Mouse (Mus musculus): ENCODE data around the gene Gcn1l1. TPM values are rescaled to one million over a fixed set of nuclear protein-coding genes. Genes with fewer than 3 reads are reported as not detected.
"Not testable (repeated sequence)": the region's sequence is repeated elsewhere in the genome, so short reads cannot be mapped to it uniquely, and the experiment has no call there.

Gene Gcn1l1
- total RNA-seq, 1 experiment from 2014 or later, result 76.6 TPM

GRCm38 (mm10) chr5:115559237-115560101 lies 5.6 kb upstream of the Gcn1l1 start, which contains the start of gene Rplp0:
Gene Rplp0, plus strand, starts transcription at chr5:115559467.
- peak; percentile 99 for DNase-seq

DNA sequence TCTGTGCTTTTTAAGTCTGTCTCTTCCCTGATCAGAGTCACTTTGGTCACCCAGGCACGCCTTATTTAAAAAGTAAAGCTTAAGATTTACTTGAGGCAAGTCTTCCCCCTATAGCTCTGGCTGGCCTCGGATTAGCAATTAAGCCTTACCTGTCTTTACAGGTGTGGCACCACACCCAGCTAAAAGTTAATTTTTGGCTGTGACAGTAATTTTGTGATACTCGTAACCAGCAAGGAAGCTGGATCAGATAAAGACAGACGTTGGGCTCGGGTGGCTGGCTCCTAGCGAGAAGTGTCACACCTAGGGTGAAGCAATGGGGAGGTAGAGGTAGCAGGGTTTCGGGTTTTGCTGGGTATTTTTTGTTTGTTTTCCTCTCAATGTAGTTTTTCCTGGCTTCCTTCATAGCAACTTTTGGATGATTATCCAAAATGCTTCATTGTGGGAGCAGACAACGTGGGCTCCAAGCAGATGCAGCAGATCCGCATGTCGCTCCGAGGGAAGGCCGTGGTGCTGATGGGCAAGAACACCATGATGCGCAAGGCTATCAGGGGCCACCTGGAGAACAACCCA lies 4.6 kb upstream of the Gcn1l1 start:
- no peak for DNase-seq

DNA sequence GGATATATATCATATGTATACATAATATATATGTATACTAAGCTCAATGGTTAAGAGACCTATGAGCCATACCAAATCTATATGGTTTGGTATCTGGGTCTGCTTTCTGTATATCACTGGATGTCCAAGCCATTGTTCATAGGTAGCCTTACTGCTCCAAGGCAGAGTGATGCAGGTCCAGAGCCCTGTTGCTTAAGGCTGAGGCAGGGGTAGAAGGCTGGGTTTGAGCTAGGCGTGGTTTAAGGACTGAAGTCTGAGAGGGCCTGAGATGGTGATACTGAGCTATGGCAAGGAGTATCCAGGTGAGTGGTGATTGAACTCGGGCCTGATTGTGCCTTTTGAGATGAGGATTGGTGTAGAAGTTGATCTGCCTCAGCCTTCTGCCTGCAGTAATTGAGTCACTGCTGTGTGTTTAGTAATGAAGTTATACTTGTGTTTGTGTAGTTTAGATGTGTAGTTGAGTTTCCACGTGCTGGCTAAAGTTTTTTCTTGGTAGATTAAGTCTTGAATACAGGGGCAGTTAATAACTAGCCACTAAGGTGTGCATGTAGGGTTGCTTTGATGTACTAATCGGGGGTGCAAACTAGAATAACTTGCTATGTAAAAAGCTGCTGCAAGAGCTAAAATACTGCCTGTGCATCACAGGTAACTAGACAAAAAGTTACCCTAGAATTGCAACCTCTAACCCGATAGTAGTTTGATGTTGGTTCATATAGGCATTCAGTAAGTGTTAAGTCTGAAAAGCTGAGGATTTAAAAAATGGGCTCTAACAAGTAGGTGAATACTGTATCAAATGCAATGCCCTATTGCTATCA lies 1.1 kb upstream of the Gcn1l1 start:
- no peak for DNase-seq

DNA sequence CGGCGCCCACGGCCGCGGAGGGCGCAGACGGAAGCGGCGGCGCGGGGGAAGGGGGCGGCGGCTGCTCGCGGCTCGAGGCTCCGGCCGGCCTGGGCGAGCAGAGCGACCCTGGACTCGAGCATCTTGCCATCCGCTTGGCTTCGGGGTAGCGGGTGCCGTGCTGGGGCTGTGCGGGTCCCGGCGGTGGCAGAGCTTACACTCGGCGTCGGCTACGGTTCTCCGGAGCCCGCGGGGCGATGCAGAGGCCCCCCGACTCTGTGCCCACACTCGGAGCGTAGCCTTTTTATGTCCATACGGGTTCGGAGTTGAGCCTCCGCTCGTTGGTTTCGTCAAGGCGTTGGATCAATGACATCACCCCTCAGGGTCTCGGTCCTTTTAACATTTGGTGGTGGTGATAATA lies 349 bp downstream of the Gcn1l1 start:
- DNase-seq, result no peak

DNA sequence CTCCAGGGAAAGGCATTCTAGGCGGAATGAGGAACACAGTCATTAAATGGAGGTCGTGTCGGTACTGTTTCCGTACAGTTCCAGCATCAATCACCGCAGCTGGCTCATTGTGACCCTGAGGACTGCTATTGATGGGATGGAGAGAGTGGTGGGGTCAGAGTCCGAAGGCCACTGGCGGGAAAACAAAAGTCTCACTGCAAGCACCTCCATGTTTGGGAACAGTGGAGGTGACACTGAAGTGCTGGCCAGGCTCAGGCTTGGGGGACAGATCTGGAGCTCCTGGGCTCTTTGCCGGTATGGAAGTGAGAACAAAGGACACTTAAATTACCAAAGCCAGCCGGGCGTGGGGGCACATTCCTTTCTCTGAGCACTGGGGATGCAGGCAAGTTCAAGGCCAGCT lies 3.6 kb downstream of the Gcn1l1 start:
- no peak for DNase-seq

DNA sequence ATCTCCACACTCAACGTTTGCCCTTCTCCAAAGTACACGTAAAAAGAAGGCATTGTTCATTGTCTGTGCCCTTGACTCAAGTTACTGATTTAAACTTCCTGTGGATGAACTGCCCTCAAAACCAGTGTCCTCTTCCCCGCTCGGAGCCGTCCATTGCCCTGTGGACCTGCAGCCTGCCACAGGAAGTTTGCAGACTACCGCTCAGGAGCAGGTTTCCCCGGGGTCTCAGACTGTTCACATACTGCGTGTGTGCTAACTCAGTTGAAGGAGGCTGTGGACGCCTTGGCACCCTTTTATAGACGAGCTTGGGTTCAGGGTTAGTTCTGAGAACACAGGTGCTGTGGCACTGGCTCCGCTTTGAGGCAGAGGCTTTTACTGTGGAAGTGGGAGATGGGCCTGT lies 4.3 kb downstream of the Gcn1l1 start:
- no peak for DNase-seq

- no peak for DNase-seq
Measured at GRCm38 (mm10) chr5:115569721-115570120, 4.7 kb downstream of the Gcn1l1 start.

GRCm38 (mm10) chr5:115571086-115571485 lies 6.0 kb downstream of the Gcn1l1 start:
- no peak for DNase-seq

DNA sequence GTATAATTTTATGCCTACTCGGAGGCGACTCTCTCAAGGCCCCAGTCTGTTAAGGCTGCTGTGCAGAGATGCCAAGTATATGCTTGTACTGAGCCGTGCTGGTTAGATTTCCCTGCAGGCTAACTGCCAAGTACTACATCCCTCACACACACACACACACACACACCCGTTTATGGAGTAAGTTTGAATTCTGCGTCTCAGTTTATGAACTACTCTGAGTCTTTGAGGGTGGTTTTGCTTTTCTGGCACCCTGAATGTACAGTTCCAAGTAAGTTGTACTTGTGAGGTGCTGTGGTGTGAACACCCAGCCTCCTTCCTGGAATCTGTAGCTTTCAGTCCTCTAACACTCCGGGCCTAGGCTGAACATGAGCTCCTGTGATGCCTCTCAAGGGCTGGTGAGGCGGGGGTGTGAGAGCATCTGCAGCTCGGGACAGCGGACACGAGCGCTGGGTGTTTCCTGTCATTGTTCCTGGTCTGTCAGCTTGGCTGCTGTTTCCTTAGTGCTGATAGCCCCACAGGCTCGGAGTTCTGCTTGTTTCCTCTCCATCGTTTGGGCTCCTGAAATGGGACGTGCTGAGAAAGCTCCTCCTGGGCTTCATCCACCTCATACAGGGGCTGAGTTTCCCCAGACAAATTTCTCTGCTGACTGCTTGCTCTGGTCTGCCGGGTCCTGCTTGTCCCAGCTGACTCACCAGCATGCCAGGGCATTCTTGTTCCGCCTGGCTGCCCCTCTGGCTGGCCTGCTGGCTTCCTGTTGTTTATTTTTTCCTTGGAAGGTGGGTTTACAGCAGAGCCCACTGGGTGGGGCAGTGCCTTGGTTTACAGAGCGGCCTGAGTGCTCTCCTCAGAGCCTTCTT lies 7.9 kb downstream of the Gcn1l1 start:
- DNase-seq, result no peak

GRCm38 (mm10) chr5:115574992-115575391 lies 9.9 kb downstream of the Gcn1l1 start:
- peak; percentile 45 for DNase-seq

DNA sequence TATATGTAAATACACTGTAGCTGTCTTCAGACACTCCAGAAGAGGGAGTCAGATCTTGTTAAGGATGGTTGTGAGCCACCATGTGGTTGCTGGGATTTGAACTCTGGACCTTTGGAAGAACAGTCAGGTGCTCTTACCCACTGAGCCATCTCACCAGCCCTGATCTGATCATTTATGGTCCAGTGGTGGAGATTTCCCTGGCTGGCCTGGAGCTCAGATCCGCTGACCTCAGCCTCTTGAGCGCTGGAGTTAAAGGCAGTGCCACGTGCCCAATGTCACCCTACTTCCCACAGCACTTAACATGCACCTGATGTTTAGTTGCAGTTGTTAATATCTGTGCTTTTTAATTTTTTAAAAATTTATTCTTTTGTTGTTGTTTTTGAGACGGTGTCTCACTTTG lies 12.6 kb downstream of the Gcn1l1 start:
- not testable (repeated sequence) for DNase-seq

GRCm38 (mm10) chr5:115578922-115579321 lies 13.9 kb downstream of the Gcn1l1 start:
- DNase-seq, result no peak

- DNase-seq, result no peak
Measured at GRCm38 (mm10) chr5:115579363-115579762, 14.3 kb downstream of the Gcn1l1 start.

- no peak for DNase-seq
Measured at GRCm38 (mm10) chr5:115580229-115581001, 15.4 kb downstream of the Gcn1l1 start.

- no peak for DNase-seq
Measured at GRCm38 (mm10) chr5:115581662-115582061, 16.6 kb downstream of the Gcn1l1 start.

- no peak for DNase-seq
Measured at GRCm38 (mm10) chr5:115585616-115586015, 20.6 kb downstream of the Gcn1l1 start.

- no peak for DNase-seq
Measured at GRCm38 (mm10) chr5:115586166-115586565, 21.1 kb downstream of the Gcn1l1 start.

DNA sequence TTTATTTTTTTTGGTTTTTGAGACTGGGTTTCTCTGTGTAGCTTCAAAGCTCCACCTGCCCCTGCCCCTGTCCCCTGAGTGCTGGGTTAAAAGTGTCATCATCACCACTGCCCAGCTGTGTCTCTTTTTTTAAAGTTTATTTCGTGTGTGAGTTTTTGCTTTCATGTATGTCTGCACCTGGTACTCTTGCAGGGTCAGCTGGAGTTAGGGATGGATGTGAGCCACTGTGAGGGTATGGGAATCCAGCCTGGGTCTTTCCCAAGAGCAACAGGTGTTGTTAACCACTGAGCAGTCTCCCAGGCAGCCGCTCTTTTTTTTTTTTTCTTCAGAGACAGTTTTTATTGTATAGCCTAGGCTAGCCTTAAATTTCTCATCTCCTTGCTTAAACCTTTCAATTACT lies 21.7 kb downstream of the Gcn1l1 start:
- DNase-seq, result no peak

- no peak for DNase-seq
Measured at GRCm38 (mm10) chr5:115591028-115591427, 26.0 kb downstream of the Gcn1l1 start.

DNA sequence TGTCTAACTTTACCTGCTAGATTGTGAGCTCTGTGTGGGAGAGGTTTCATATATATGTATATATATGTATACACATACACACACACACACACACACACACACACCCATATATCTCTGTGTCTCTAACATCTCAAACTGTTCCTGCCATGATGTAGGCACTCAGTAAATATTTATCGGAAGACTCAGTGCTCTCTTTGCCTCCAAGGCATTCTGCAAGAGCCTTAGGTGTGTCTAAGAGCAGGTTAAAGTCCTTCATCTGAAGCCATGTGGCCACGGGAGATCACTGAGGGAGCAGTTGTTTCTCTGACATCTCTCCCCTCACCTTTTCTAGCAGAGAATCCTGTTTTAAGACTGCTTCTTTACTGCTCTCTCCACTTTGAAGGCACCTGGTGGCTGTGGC lies 26.5 kb downstream of the Gcn1l1 start:
- no peak for DNase-seq

- no peak for DNase-seq
Measured at GRCm38 (mm10) chr5:115603561-115603960, 38.5 kb downstream of the Gcn1l1 start.

Measured in adrenal gland, postnatal 25 days (tissue).